25 mouse cellular contexts compared by ENCODE assay signal in the genomic region with DNA sequence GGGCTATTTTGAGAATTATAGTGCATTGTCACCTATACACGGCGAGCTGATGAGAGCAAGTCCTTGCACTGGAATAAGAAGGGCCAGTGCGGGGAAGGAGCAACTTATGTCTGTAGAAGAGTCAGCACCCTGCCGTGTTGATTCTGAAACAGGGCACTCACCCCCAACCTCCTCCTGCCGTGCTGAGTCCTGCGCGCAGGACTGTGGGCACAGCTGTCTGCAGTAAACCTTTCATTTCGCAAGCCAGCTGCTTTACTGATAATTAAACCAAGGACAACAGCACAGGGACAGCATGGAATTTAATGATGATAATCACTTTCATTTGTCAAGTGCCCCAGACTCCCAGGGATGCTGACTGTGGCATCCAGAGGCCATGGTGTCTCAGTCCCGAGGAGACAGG. TPM values are rescaled to one million over a fixed set of nuclear protein-coding genes. Genes with fewer than 3 reads are reported as not detected.
A peak's percentile ranks its signal among the peaks of the same experiment; 100 is the strongest.
DNase-seq lines count a peak whose midpoint lies in the region; ATAC-seq lines count a peak whose summit lies in the region.
"Had no signal": no experiment of that assay in that cellular context is flagged by ENCODE, and none has a peak within 500 bp of the region (broad histone marks: within the 10 kb centered on the region; RNA-seq: fewer than 3 reads in every experiment).

No protein-coding gene starts in this region.

- H3K4me2 ChIP-seq in embryonic facial prominence, embryonic 13.5 days, result no peak overlapping the region
- H3K4me2 ChIP-seq in midbrain, embryonic 11.5 days, result no peak overlapping the region
- no peak overlapping the region for H3K4me2 ChIP-seq in midbrain, embryonic 15.5 days
- H3K4me2 ChIP-seq in hindbrain, embryonic 13.5 days, result no peak overlapping the region
- 0 out of 2 replicates have a peak overlapping the region, but pooled peaks have one; percentile 6 for H3K4me2 ChIP-seq in neural tube, embryonic 14.5 days (ENCODE audit: low read depth, low read length)
- no peak overlapping the region for H3K4me2 ChIP-seq in intestine, embryonic 16.5 days (ENCODE audit: low read depth, low read length)
- H3K4me2 ChIP-seq: heart, embryonic 12.5 days; lung, embryonic 15.5 days; midbrain, embryonic 12.5 days had no signal

- no peak overlapping the region for H3K4me3 ChIP-seq in embryonic facial prominence, embryonic 13.5 days
- no peak overlapping the region for H3K4me3 ChIP-seq in embryonic facial prominence, embryonic 10.5 days
- no peak overlapping the region for H3K4me3 ChIP-seq in midbrain, embryonic 11.5 days (ENCODE audit: low read depth, low read length)
- H3K4me3 ChIP-seq in midbrain, embryonic 15.5 days, result no peak overlapping the region
- no peak overlapping the region for H3K4me3 ChIP-seq in hindbrain, embryonic 13.5 days
- no peak overlapping the region for H3K4me3 ChIP-seq in neural tube, embryonic 14.5 days (ENCODE audit: low read depth, low read length)
- no peak overlapping the region for H3K4me3 ChIP-seq in intestine, embryonic 16.5 days (ENCODE audit: low read length)
- H3K4me3 ChIP-seq: heart, embryonic 12.5 days; lung, embryonic 15.5 days; midbrain, embryonic 12.5 days had no signal

- no peaks in the 10 kb centered on the region for H3K36me3 ChIP-seq in embryonic facial prominence, embryonic 13.5 days
- H3K36me3 ChIP-seq in embryonic facial prominence, embryonic 10.5 days (replicated peaks), result no peaks in the 10 kb centered on the region
- H3K36me3 ChIP-seq in midbrain, embryonic 11.5 days (ENCODE audit: control insufficient read depth, insufficient read depth, low read length), result no peaks in the 10 kb centered on the region
- H3K36me3 ChIP-seq in midbrain, embryonic 15.5 days (replicated peaks), result no peaks in the 10 kb centered on the region
- no peaks in the 10 kb centered on the region for H3K36me3 ChIP-seq in hindbrain, embryonic 13.5 days
- no peaks in the 10 kb centered on the region for H3K36me3 ChIP-seq in neural tube, embryonic 14.5 days (ENCODE audit: control insufficient read depth, insufficient read depth, low read length)
- H3K36me3 ChIP-seq in intestine, embryonic 16.5 days (ENCODE audit: control insufficient read depth, insufficient read depth, low read length), result no peaks in the 10 kb centered on the region
- H3K36me3 ChIP-seq: G1E; heart, embryonic 12.5 days; lung, embryonic 15.5 days; midbrain, embryonic 12.5 days had no signal

- no peak for ATAC-seq in embryonic facial prominence, embryonic 13.5 days (ENCODE audit: insufficient number of reproducible peaks, insufficient read depth, low FRiP score, low TSS enrichment, low read depth)
- ATAC-seq in midbrain, embryonic 11.5 days (ENCODE audit: low FRiP score), result no peak
- no peak for ATAC-seq in midbrain, embryonic 15.5 days (replicated peaks)
- no peak for ATAC-seq in hindbrain, embryonic 13.5 days (ENCODE audit: low FRiP score)
- peak; percentile 59; the same call in 1 of the 2 replicates for ATAC-seq in neural tube, embryonic 14.5 days (ENCODE audit: low read depth)
- ATAC-seq in intestine, embryonic 16.5 days, result no peak
- ATAC-seq: activated CD4-positive, CD25-positive, alpha-beta regulatory T cell, adult 4 months had no signal

- no peak overlapping the region for H3K27ac ChIP-seq in embryonic facial prominence, embryonic 13.5 days
- H3K27ac ChIP-seq in embryonic facial prominence, embryonic 10.5 days (replicated peaks), result no peak overlapping the region
- no peak overlapping the region for H3K27ac ChIP-seq in midbrain, embryonic 11.5 days (ENCODE audit: low read depth, low read length)
- H3K27ac ChIP-seq in midbrain, embryonic 15.5 days, result no peak overlapping the region
- H3K27ac ChIP-seq in hindbrain, embryonic 13.5 days, result peak overlapping the region; percentile 61
- H3K27ac ChIP-seq in neural tube, embryonic 14.5 days (ENCODE audit: low read depth, low read length), result no peak overlapping the region
- H3K27ac ChIP-seq in intestine, embryonic 16.5 days (ENCODE audit: low read length), result no peak overlapping the region
- H3K27ac ChIP-seq: liver, embryonic 14.5 days; lung, embryonic 15.5 days; midbrain, embryonic 12.5 days had no signal

- H3K9ac ChIP-seq in embryonic facial prominence, embryonic 13.5 days, result peak overlapping the region; percentile 11; the same call in 1 of the 2 replicates
- H3K9ac ChIP-seq in midbrain, embryonic 11.5 days (ENCODE audit: low read length), result no peak overlapping the region
- H3K9ac ChIP-seq in midbrain, embryonic 15.5 days, result no peak overlapping the region
- 0 out of 2 replicates have a peak overlapping the region, but pooled peaks have one; percentile 6 for H3K9ac ChIP-seq in hindbrain, embryonic 13.5 days
- H3K9ac ChIP-seq in neural tube, embryonic 14.5 days (replicated peaks; ENCODE audit: low read depth, low read length), result no peak overlapping the region
- no peak overlapping the region for H3K9ac ChIP-seq in intestine, embryonic 16.5 days (ENCODE audit: low read depth, low read length)
- H3K9ac ChIP-seq: heart, embryonic 12.5 days; liver, embryonic 14.5 days; lung, embryonic 15.5 days; midbrain, embryonic 12.5 days had no signal

- no peaks in the 10 kb centered on the region for H3K9me3 ChIP-seq in embryonic facial prominence, embryonic 13.5 days
- H3K9me3 ChIP-seq in embryonic facial prominence, embryonic 10.5 days, result no peaks in the 10 kb centered on the region
- no peaks in the 10 kb centered on the region for H3K9me3 ChIP-seq in midbrain, embryonic 11.5 days (ENCODE audit: control insufficient read depth, low read length)
- H3K9me3 ChIP-seq in midbrain, embryonic 15.5 days, result no peaks in the 10 kb centered on the region
- no peaks in the 10 kb centered on the region for H3K9me3 ChIP-seq in hindbrain, embryonic 13.5 days
- H3K9me3 ChIP-seq in neural tube, embryonic 14.5 days (ENCODE audit: control insufficient read depth, low read length), result no peaks in the 10 kb centered on the region
- no peaks in the 10 kb centered on the region for H3K9me3 ChIP-seq in intestine, embryonic 16.5 days (ENCODE audit: control insufficient read depth, low read length)
- H3K9me3 ChIP-seq: G1E; heart, embryonic 12.5 days; lung, embryonic 15.5 days; midbrain, embryonic 12.5 days had no signal

- H3K4me1 ChIP-seq in embryonic facial prominence, embryonic 13.5 days, result peaks cover 38% of the 10 kb centered on the region
- H3K4me1 ChIP-seq in embryonic facial prominence, embryonic 10.5 days, result peaks cover 56% of the 10 kb centered on the region
- H3K4me1 ChIP-seq in midbrain, embryonic 11.5 days (ENCODE audit: control insufficient read depth, insufficient read depth, low read length), result no peaks in the 10 kb centered on the region
- H3K4me1 ChIP-seq in midbrain, embryonic 15.5 days, result peaks cover 14% of the 10 kb centered on the region
- peaks cover 51% of the 10 kb centered on the region for H3K4me1 ChIP-seq in hindbrain, embryonic 13.5 days (replicated peaks)
- H3K4me1 ChIP-seq in neural tube, embryonic 14.5 days (ENCODE audit: control insufficient read depth, insufficient read depth, low read length), result peaks cover 26% of the 10 kb centered on the region
- no peaks in the 10 kb centered on the region for H3K4me1 ChIP-seq in intestine, embryonic 16.5 days (ENCODE audit: control insufficient read depth, insufficient read depth, low read length)
- H3K4me1 ChIP-seq: heart, embryonic 12.5 days; lung, embryonic 15.5 days had no signal

- DNase-seq in embryonic facial prominence, embryonic 10.5 days (ENCODE audit: low spot score), result no peak
- DNase-seq in midbrain, embryonic 11.5 days (ENCODE audit: low spot score, missing footprints), result peak; percentile 41
- DNase-seq in spleen, adult 18-20 months, result no peak
- DNase-seq: adrenal gland, postnatal 10 days; gastrocnemius, postnatal 10 days; heart, postnatal 14 days; kidney, adult 8-10 months; lung, postnatal 4 days; thymus, postnatal 25 days had no signal

- WGBS in embryonic facial prominence, embryonic 13.5 days, result 44% methylated on average over 9 of the region's 9 CpGs
- WGBS in embryonic facial prominence, embryonic 10.5 days, result 36% methylated on average over 9 of the region's 9 CpGs
- WGBS in midbrain, embryonic 11.5 days, result 40% methylated on average over 9 of the region's 9 CpGs
- 27% methylated on average over 9 of the region's 9 CpGs for WGBS in midbrain, embryonic 15.5 days
- WGBS in hindbrain, embryonic 13.5 days, result 17% methylated on average over 9 of the region's 9 CpGs
- 10% methylated on average over 9 of the region's 9 CpGs for WGBS in neural tube, embryonic 14.5 days
- WGBS in intestine, embryonic 16.5 days, result 49% methylated on average over 9 of the region's 9 CpGs

- peaks cover 44% of the 10 kb centered on the region for H3K27me3 ChIP-seq in embryonic facial prominence, embryonic 13.5 days
- H3K27me3 ChIP-seq in embryonic facial prominence, embryonic 10.5 days (replicated peaks; ENCODE audit: low read depth, poor library complexity, severe bottlenecking), result peaks cover 14% of the 10 kb centered on the region
- no peaks in the 10 kb centered on the region for H3K27me3 ChIP-seq in midbrain, embryonic 11.5 days (ENCODE audit: control insufficient read depth, insufficient read depth, low read length)
- no peaks in the 10 kb centered on the region for H3K27me3 ChIP-seq in midbrain, embryonic 15.5 days (replicated peaks)
- H3K27me3 ChIP-seq in hindbrain, embryonic 13.5 days, result peaks cover 3% of the 10 kb centered on the region; the same call in 1 of the 2 replicates
- no peaks in the 10 kb centered on the region for H3K27me3 ChIP-seq in neural tube, embryonic 14.5 days (ENCODE audit: control insufficient read depth, insufficient read depth, low read length)
- H3K27me3 ChIP-seq in intestine, embryonic 16.5 days (replicated peaks; ENCODE audit: control insufficient read depth, insufficient read depth, low read length), result no peaks in the 10 kb centered on the region
- H3K27me3 ChIP-seq: lung, embryonic 15.5 days; midbrain, embryonic 12.5 days had no signal

RNA-seq across cellular contexts. Expression of gene Gm45213, which starts 1.2 kb away (rescaled TPM):
- not detected in 2 replicates for polyA plus RNA-seq in embryonic facial prominence, embryonic 13.5 days (2015; fragmentation: Nextera tagmentation; extraction: Ambion mirVana)
- polyA plus RNA-seq in embryonic facial prominence, embryonic 10.5 days (2016; fragmentation: Nextera tagmentation; extraction: Ambion mirVana), result not detected in 2 replicates
- polyA plus RNA-seq in midbrain, embryonic 11.5 days (2014; fragmentation: Nextera tagmentation; extraction: Ambion mirVana), result not detected in 2 replicates
- polyA plus RNA-seq in midbrain, embryonic 15.5 days (2015; fragmentation: Nextera tagmentation; extraction: Ambion mirVana), result not detected in 2 replicates
- not detected in 2 replicates for polyA plus RNA-seq in hindbrain, embryonic 13.5 days (2015; fragmentation: Nextera tagmentation; extraction: Ambion mirVana)
- polyA plus RNA-seq in neural tube, embryonic 14.5 days (2014; fragmentation: Nextera tagmentation; extraction: Ambion mirVana), result not detected in 2 replicates
- not detected in 2 replicates for polyA plus RNA-seq in intestine, embryonic 16.5 days (2015; fragmentation: Nextera tagmentation; extraction: Ambion mirVana)
- polyA plus RNA-seq: activated CD4-positive, CD25-positive, alpha-beta regulatory T cell, adult 4 months; embryonic facial prominence, embryonic 14.5 days; G1E; heart, embryonic 12.5 days; large intestine, adult 2 months; limb, embryonic 14.5 days; liver, embryonic 14.5 days; lung, embryonic 15.5 days; midbrain, embryonic 12.5 days; small intestine, adult 2 months; testis, adult 2 months had no signal

RNA-seq across cellular contexts. Expression of gene Snrpa1, which starts 14.2 kb away (rescaled TPM):
- 179 and 209 TPM in 2 replicates for polyA plus RNA-seq in embryonic facial prominence, embryonic 13.5 days (2015; fragmentation: Nextera tagmentation; extraction: Ambion mirVana)
- polyA plus RNA-seq in embryonic facial prominence, embryonic 10.5 days (2016; fragmentation: Nextera tagmentation; extraction: Ambion mirVana), result 273 and 281 TPM in 2 replicates
- polyA plus RNA-seq in midbrain, embryonic 11.5 days (2014; fragmentation: Nextera tagmentation; extraction: Ambion mirVana), result 230 and 247 TPM in 2 replicates
- polyA plus RNA-seq in midbrain, embryonic 15.5 days (2015; fragmentation: Nextera tagmentation; extraction: Ambion mirVana), result 127 and 132 TPM in 2 replicates
- 145 and 149 TPM in 2 replicates for polyA plus RNA-seq in hindbrain, embryonic 13.5 days (2015; fragmentation: Nextera tagmentation; extraction: Ambion mirVana)
- 114 and 125 TPM in 2 replicates for polyA plus RNA-seq in neural tube, embryonic 14.5 days (2014; fragmentation: Nextera tagmentation; extraction: Ambion mirVana)
- polyA plus RNA-seq in intestine, embryonic 16.5 days (2015; fragmentation: Nextera tagmentation; extraction: Ambion mirVana), result 137 and 156 TPM in 2 replicates

RNA-seq across cellular contexts. Expression of gene Selenos, which starts 34.8 kb away (rescaled TPM):
- polyA plus RNA-seq in embryonic facial prominence, embryonic 13.5 days (2015; fragmentation: Nextera tagmentation; extraction: Ambion mirVana), result 111 and 113 TPM in 2 replicates
- 83.2 and 85.8 TPM in 2 replicates for polyA plus RNA-seq in embryonic facial prominence, embryonic 10.5 days (2016; fragmentation: Nextera tagmentation; extraction: Ambion mirVana)
- polyA plus RNA-seq in midbrain, embryonic 11.5 days (2014; fragmentation: Nextera tagmentation; extraction: Ambion mirVana), result 85.7 and 85.9 TPM in 2 replicates
- polyA plus RNA-seq in midbrain, embryonic 15.5 days (2015; fragmentation: Nextera tagmentation; extraction: Ambion mirVana), result 80.2 and 84.7 TPM in 2 replicates
- polyA plus RNA-seq in hindbrain, embryonic 13.5 days (2015; fragmentation: Nextera tagmentation; extraction: Ambion mirVana), result 84.5 and 87.0 TPM in 2 replicates
- 79.0 and 89.7 TPM in 2 replicates for polyA plus RNA-seq in neural tube, embryonic 14.5 days (2014; fragmentation: Nextera tagmentation; extraction: Ambion mirVana)
- polyA plus RNA-seq in intestine, embryonic 16.5 days (2015; fragmentation: Nextera tagmentation; extraction: Ambion mirVana), result 129 and 138 TPM in 2 replicates

Comparison
In these comparisons a context has a peak if more than half of its experiments do, and no peak if none do; other contexts are left out.
1. H3K9ac ChIP-seq: peak in embryonic facial prominence, embryonic 13.5 days (single experiment) and hindbrain, embryonic 13.5 days (single experiment); none in midbrain, embryonic 11.5 days (single experiment), midbrain, embryonic 15.5 days (single experiment), neural tube, embryonic 14.5 days (single experiment) and intestine, embryonic 16.5 days (single experiment).